Mouse (Mus musculus): ENCODE measurements around the gene Slc46a3.

The Slc46a3 gene

DNA sequence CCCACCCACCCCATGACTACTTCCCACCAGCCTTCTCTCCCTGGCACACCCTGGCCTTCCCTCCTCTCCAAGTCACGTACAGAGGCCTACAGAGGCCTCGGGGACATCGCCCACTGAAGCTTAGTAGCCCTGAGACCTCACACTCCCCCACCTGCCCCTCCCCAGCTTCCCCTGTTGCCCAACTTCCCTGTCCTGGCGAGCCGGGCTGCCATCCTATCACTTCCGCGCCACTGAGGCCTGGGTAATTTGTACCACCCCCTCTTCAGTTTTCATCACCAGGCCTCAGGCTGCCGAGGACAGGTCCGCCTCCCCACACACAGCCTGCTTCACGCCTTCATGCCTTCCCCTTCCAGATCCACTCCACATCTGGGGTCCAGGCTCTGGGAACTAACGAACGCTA is 55.2 kb downstream of the Slc46a3 start:
- DNase-seq = no peak

DNA sequence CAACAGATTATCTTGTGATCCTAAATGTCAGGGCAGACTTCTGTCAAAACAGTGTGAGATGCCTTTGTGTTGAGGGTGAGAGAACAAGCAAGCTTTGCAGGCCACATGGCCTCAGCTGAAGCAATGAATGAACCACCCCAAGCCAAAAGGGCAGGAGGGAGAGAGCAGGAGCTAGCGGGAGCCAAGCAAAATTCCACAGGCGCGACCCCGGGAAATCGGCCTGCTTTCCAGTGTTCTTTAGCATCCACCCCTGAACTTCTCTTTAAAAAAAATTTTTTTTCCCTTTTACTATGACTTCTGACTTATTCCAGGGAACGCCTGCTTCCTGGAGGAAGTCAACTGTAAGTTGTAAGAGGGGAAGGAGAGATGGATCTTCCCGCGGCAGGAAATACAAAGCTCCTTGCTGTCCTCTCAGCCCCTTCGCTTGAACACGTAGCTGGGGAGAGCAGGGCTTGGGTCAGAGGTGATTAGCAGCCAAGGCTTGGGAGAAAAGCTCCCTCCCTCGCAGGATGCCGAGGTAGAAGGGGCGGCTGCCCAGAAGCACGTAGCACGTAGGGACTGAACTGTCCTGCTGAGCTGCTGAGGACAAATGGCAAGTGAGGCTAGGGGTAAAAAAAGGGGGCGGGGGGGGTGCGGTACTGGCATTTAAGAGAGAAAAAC is 59.6 kb downstream of the Slc46a3 start:
- DNase-seq = no peak

DNA sequence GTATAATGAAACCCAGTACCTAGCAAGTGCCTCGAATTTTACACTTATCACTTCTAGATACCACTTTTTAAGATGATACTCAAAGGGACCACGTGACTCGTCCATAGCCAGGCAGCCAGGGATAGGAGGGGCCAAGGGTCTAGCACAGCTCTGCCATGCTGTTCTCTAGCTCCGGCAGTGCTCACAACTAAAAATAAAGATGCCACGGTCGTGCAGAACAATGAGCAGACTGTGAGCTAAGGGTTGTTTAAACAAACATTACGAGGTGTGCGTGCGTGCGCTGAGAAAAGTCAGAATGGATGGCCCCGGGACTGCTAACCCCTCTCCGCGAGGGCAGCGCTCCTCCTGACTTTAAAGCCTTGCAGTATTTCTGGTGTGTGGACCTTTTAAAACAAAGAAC is 61.8 kb downstream of the Slc46a3 start:
- no peak for DNase-seq

DNA sequence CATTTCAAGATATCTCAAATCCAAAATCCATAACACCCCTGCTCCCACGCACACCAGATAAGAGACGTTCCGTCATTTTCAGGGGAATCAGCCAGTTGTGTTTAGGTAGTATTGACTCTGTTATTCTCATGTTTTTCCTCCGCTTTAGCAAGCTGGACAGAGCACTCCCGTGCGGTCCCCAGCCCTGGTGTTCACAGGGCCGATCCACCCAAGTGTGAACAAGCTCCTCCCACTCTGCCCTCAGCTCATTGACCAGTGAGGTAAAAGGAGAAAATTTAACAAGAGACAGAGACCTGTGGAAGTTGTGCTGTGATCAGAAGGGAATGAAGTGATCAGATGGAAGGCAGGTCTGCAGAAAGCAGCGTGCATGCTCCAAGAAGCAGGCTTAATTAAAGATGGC is 65.8 kb downstream of the Slc46a3 start:
- no peak for DNase-seq
